Mouse (Mus musculus) lung, adult 2 months (tissue): ENCODE results near the gene Hyal1.

Source experiments
- CTCF ChIP-seq: fragments of 200-500 bp; IDR thresholded peaks from 2 replicates; pipeline ENCODE4 v1.5.1; 2011; ENCODE audit warnings: mild to moderate bottlenecking, low read length, control low read depth; ENCODE audit not compliant: insufficient read depth
- POLR2A ChIP-seq: fragments of 200-500 bp; IDR thresholded peaks from 2 replicates; pipeline ENCODE4 v1.6.1; 2011; ENCODE audit warnings: low read depth, mild to moderate bottlenecking, control low read depth, low read length, borderline replicate concordance; ENCODE audit errors: extremely low read depth

DNA sequence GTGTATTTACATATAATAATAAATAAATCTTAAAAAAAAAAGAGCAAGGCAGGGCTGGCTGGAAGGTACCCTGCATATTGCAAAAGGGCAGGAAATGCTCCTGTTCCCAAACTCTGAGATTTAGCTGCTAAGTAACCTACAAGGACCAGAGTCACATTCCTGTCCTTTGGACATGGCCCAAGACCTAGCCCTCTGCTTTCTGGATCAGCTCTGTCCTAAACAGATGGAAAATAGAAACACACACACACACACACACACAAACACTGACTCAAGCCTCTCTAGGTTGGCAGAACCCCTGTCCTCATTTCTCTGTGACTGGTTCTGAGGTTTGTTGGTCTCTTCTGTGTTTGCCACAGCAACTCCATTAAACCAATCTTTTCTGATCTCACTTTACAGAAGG is 44.2 kb downstream of the Hyal1 start:
- TF ChIP-seq CTCF (no peak), POLR2A (no peak)
